Mouse (Mus musculus): ENCODE measurements around the gene Glt6d1. TPM values are rescaled to one million over a fixed set of nuclear protein-coding genes. Genes with fewer than 3 reads are reported as not detected.

The Glt6d1 gene
- total and polyA plus RNA-seq, 3 experiments = not detected

DNA sequence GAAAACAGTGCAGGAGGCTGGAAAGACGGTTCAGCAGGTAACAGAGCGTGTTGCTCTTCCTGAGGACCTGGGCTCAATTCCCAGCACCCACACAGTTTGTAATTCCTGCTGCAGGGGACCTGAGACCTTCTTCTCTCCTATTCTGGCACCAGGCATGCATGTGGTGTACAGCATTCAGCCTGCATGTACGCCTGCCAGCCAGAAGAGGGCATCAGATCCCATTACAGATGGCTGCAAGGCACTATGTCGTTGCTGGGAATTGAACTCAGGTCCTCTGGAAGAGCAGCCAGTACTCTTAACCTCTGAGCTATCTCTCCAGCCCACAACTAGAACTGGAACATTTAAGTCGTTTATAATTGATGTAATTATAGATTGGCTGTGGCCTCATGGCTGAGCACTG lies 2.3 kb downstream of the Glt6d1 start:
- H3K4me3 ChIP-seq (ENCODE audit: low read depth, low read length) = no peak overlapping the region

DNA sequence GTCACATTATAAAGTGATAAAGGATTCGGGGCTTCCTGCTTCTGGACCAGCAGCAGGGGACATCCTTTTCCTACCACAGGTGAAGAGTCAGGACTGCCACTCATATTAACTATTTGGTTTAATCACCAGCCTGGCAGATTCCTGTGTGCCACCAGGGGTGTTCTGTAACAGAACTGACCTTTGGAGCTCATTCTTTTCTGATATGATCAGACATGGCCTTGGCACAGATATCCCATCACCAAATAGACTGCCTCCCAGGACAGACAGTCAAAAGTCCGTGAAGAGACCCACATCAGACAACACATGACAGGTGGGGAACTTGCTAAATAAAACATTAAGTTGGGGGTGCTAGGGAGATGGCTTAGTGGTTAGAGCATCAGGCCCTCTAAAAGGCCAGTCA lies 3.9 kb downstream of the Glt6d1 start:
- no peak for ATAC-seq (ENCODE audit: extremely low read depth, insufficient number of reproducible peaks, low FRiP score, poor library complexity, severe bottlenecking)
- TF ChIP-seq TAL1 (conservative IDR thresholded peaks at IDR 0.05; ENCODE audit: low read depth, low read length) (no peak), GATA2 (IDR thresholded peaks at IDR 0.05; ENCODE audit: borderline replicate concordance, low read depth, low read length) (no peak), GATA1 (IDR thresholded peaks at IDR 0.05; ENCODE audit: borderline replicate concordance, low read length) (no peak), POLR2AphosphoS5 (IDR thresholded peaks at IDR 0.05; ENCODE audit: insufficient replicate concordance, low read depth, low read length) (no peak), CTCF (IDR thresholded peaks at IDR 0.05; ENCODE audit: low read depth, low read length) (no peak)

More for the DNA sequence above, 2.3 kb downstream of the Glt6d1 start:
- H3K36me3 ChIP-seq (replicated peaks) = no peaks in the 10 kb centered on the region
- no peak for TF ChIP-seq GATA2 (IDR thresholded peaks at IDR 0.05; ENCODE audit: borderline replicate concordance, low read depth, low read length)
- TF ChIP-seq GATA1 (IDR thresholded peaks at IDR 0.05; ENCODE audit: borderline replicate concordance, low read length) = no peak
- no peak for TF ChIP-seq POLR2AphosphoS5 (IDR thresholded peaks at IDR 0.05; ENCODE audit: insufficient replicate concordance, low read depth, low read length)
- TF ChIP-seq CTCF (IDR thresholded peaks at IDR 0.05; ENCODE audit: low read depth, low read length) = 0 out of 2 replicates have a peak, but pooled peaks have one; percentile 15
- no peak for ATAC-seq (ENCODE audit: extremely low read depth, insufficient number of reproducible peaks, low FRiP score, poor library complexity, severe bottlenecking)
- peaks cover 15% of the 10 kb centered on the region for H3K27me3 ChIP-seq (ENCODE audit: insufficient read depth, low read length)
- H3K9me3 ChIP-seq (replicated peaks) = no peaks in the 10 kb centered on the region
- no peaks in the 10 kb centered on the region for H3K4me1 ChIP-seq (ENCODE audit: insufficient read depth, low read depth, low read length)
- DNase-seq (ENCODE audit: low spot score) = no peak

DNA sequence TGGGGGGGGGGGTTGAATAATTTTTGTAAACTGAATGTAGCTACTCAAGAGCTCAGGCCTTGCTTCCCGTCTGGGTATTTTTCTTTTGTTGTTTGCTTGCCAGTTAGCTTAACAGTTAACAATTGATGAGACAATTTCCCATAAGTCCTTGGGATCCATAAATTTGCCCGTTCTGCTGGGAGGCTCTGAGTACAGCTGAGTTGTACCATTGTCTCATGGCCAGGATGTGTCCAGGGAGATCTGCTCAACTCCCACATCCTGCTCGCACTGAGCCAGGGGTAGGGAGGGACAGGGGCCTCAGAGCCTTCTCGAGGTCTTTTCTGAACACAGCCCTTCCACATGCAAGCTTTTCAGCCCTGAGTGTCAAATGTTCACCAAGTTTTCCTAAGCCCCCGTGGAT lies 17.6 kb downstream of the Glt6d1 start:
- Histone ChIP-seq H3K4me1 (ENCODE audit: insufficient read depth, low read depth, low read length) (no peaks in the 10 kb centered on the region), H3K36me3 (replicated peaks) (no peaks in the 10 kb centered on the region), H3K9me3 (replicated peaks) (no peaks in the 10 kb centered on the region), H3K4me3 (ENCODE audit: low read depth, low read length) (no peak overlapping the region), H3K27me3 (ENCODE audit: insufficient read depth, low read length) (peaks cover 7% of the 10 kb centered on the region)
- TF ChIP-seq GATA1 (IDR thresholded peaks at IDR 0.05; ENCODE audit: borderline replicate concordance, low read length) (no peak), POLR2AphosphoS5 (IDR thresholded peaks at IDR 0.05; ENCODE audit: insufficient replicate concordance, low read depth, low read length) (no peak), GATA2 (IDR thresholded peaks at IDR 0.05; ENCODE audit: borderline replicate concordance, low read depth, low read length) (no peak), TAL1 (conservative IDR thresholded peaks at IDR 0.05; ENCODE audit: low read depth, low read length) (no peak), CTCF (IDR thresholded peaks at IDR 0.05; ENCODE audit: low read depth, low read length) (no peak)
- ATAC-seq (ENCODE audit: extremely low read depth, insufficient number of reproducible peaks, low FRiP score, poor library complexity, severe bottlenecking) (no peak), DNase-seq (ENCODE audit: low spot score) (no peak)

More for the DNA sequence above, 3.9 kb downstream of the Glt6d1 start:
- DNase-seq (ENCODE audit: low spot score) = no peak
- no peaks in the 10 kb centered on the region for H3K9me3 ChIP-seq (replicated peaks)
- H3K36me3 ChIP-seq (replicated peaks) = no peaks in the 10 kb centered on the region
- no peak overlapping the region for H3K4me3 ChIP-seq (ENCODE audit: low read depth, low read length)
- H3K27me3 ChIP-seq (ENCODE audit: insufficient read depth, low read length) = peaks cover 12% of the 10 kb centered on the region
- no peaks in the 10 kb centered on the region for H3K4me1 ChIP-seq (ENCODE audit: insufficient read depth, low read depth, low read length)

DNA sequence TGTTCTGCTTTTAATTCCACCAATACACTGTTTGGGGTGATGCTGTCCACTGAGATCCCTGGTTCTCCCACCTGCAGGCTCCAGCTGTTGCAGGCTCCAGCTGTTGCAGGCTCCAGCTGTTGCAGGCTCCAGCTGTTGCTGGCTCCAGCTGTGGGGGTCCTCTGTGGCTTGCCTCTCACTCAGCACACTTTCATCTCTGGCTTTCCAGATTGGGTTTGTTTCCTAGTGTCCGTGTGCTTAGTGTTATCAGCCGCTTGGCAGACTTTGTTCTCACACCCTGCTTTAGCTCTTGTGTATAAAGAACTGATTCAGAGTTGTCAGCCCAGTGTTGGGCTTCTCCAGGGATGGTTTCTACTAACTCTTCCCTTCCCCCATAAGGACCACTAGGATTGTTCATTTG lies 18.0 kb downstream of the Glt6d1 start:
- Histone ChIP-seq H3K9me3 (replicated peaks) (no peaks in the 10 kb centered on the region), H3K4me1 (ENCODE audit: insufficient read depth, low read depth, low read length) (no peaks in the 10 kb centered on the region), H3K36me3 (replicated peaks) (no peaks in the 10 kb centered on the region), H3K4me3 (ENCODE audit: low read depth, low read length) (no peak overlapping the region), H3K27me3 (ENCODE audit: insufficient read depth, low read length) (peaks cover 7% of the 10 kb centered on the region)
- no peak for TF ChIP-seq POLR2AphosphoS5 (IDR thresholded peaks at IDR 0.05; ENCODE audit: insufficient replicate concordance, low read depth, low read length)
- no peak for TF ChIP-seq GATA2 (IDR thresholded peaks at IDR 0.05; ENCODE audit: borderline replicate concordance, low read depth, low read length)
- TF ChIP-seq TAL1 (conservative IDR thresholded peaks at IDR 0.05; ENCODE audit: low read depth, low read length) = no peak
- no peak for TF ChIP-seq CTCF (IDR thresholded peaks at IDR 0.05; ENCODE audit: low read depth, low read length)
- no peak for TF ChIP-seq GATA1 (IDR thresholded peaks at IDR 0.05; ENCODE audit: borderline replicate concordance, low read length)
- ATAC-seq (ENCODE audit: extremely low read depth, insufficient number of reproducible peaks, low FRiP score, poor library complexity, severe bottlenecking) (no peak), DNase-seq (ENCODE audit: low spot score) (no peak)

DNA sequence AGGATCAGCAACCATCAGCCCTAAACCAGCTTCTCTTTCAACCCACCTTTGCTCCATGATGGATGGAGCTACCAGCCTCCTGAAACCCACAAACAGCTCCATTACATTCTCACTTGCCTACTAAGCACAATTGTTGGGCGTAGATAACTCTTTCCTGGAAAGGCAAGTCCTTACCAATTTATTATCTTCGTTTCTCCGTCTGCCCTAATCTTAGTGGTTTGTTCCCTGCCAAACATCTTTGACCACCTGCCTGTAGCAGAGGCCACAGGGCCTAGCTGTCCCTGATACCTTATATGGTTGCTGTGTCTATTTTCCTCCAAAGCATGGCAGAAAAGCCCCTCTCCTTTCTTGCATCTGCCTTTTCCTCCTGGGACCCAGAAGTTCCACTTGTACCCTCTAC lies 26.6 kb downstream of the Glt6d1 start:
- ATAC-seq (ENCODE audit: extremely low read depth, insufficient number of reproducible peaks, low FRiP score, poor library complexity, severe bottlenecking) (no peak), DNase-seq (ENCODE audit: low spot score) (no peak)
- Histone ChIP-seq H3K9me3 (replicated peaks) (no peaks in the 10 kb centered on the region), H3K27me3 (ENCODE audit: insufficient read depth, low read length) (peaks cover 2% of the 10 kb centered on the region; the same call in 1 of the 2 replicates), H3K36me3 (replicated peaks) (no peaks in the 10 kb centered on the region), H3K4me1 (ENCODE audit: insufficient read depth, low read depth, low read length) (no peaks in the 10 kb centered on the region), H3K4me3 (ENCODE audit: low read depth, low read length) (no peak overlapping the region)
- TF ChIP-seq CTCF (IDR thresholded peaks at IDR 0.05; ENCODE audit: low read depth, low read length) = no peak
- TF ChIP-seq TAL1 (conservative IDR thresholded peaks at IDR 0.05; ENCODE audit: low read depth, low read length) = no peak
- no peak for TF ChIP-seq POLR2AphosphoS5 (IDR thresholded peaks at IDR 0.05; ENCODE audit: insufficient replicate concordance, low read depth, low read length)
- TF ChIP-seq GATA2 (IDR thresholded peaks at IDR 0.05; ENCODE audit: borderline replicate concordance, low read depth, low read length) = no peak
- no peak for TF ChIP-seq GATA1 (IDR thresholded peaks at IDR 0.05; ENCODE audit: borderline replicate concordance, low read length)

DNA sequence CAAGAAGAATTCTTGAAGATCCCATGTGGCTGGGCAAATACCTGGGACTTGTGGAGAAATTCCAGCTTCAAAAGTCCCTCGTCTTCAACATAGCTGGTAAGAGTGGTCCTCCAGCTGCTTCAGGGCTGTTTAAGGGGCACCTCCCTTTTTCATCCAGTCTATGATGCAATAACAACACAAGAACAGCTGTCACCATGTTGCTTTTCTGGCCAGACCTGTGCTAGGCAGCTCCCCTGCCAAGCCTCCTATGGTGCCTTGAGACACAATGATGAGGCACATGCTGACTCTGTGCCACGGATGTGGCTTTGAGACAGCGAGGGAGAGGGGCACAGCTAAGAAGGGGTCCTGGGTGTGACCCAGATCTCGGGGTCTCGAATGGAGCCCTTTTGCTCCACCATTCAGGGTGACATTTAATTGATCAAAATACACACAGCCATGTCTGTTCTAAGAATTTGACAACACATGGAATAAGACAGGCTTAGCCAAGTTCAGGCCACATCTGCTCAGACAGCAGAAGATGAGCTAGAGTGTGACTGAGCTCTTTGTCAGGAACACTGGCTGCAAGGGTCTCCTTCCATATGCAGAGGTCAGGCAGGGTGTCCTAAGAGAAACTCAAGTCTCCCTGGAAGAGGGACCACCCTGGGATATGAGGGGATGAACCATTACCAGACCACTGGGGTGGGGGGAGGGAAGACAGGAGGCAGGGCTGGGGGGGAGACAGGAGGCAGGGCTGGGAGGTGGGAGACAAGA lies 29.9 kb downstream of the Glt6d1 start:
- ATAC-seq (ENCODE audit: extremely low read depth, insufficient number of reproducible peaks, low FRiP score, poor library complexity, severe bottlenecking) (no peak), DNase-seq (ENCODE audit: low spot score) (no peak)
- peaks cover 2% of the 10 kb centered on the region; the same call in 1 of the 2 replicates for H3K27me3 ChIP-seq (ENCODE audit: insufficient read depth, low read length)
- H3K9me3 ChIP-seq (replicated peaks) = no peaks in the 10 kb centered on the region
- no peaks in the 10 kb centered on the region for H3K36me3 ChIP-seq (replicated peaks)
- TF ChIP-seq GATA1 (IDR thresholded peaks at IDR 0.05; ENCODE audit: borderline replicate concordance, low read length) = no peak
- H3K4me1 ChIP-seq (ENCODE audit: insufficient read depth, low read depth, low read length) = no peaks in the 10 kb centered on the region
- H3K4me3 ChIP-seq (ENCODE audit: low read depth, low read length) = no peak overlapping the region
